Mouse (Mus musculus): ENCODE data around the gene Tomm6.

The Tomm6 gene

GRCm38 (mm10) chr17:47688344-47688607 lies at the start of gene Tomm6:
Gene Tomm6, minus strand, starts transcription at chr17:47688386.
- no peak for DNase-seq

- peak; percentile 90 for DNase-seq
These were observed 49.3 kb upstream of the Tomm6 start for GRCm38 (mm10) chr17:47737271-47738065.

- peak; percentile 96 for DNase-seq
These were observed 48.7 kb upstream of the Tomm6 start, which contains the start of gene Tfeb for GRCm38 (mm10) chr17:47736856-47737255. Gene Tfeb, plus strand, starts transcription at chr17:47737030.

- DNase-seq, result peak; percentile 61
These were observed 47.4 kb upstream of the Tomm6 start for GRCm38 (mm10) chr17:47735553-47736100.

- no peak for DNase-seq
These were observed 42.7 kb upstream of the Tomm6 start for GRCm38 (mm10) chr17:47730633-47731575.

- no peak for DNase-seq
These were observed 38.4 kb upstream of the Tomm6 start, which contains the start of gene Pgc for GRCm38 (mm10) chr17:47726566-47726965. Gene Pgc, plus strand, starts transcription at chr17:47726842.

- no peak for DNase-seq
These were observed 33.0 kb upstream of the Tomm6 start for GRCm38 (mm10) chr17:47721183-47721582.

GRCm38 (mm10) chr17:47715037-47715436 lies 26.9 kb upstream of the Tomm6 start:
- DNase-seq, result no peak

- no peak for DNase-seq
These were observed 24.8 kb upstream of the Tomm6 start for GRCm38 (mm10) chr17:47712889-47713571.

GRCm38 (mm10) chr17:47711883-47712282 lies 23.7 kb upstream of the Tomm6 start:
- DNase-seq, result no peak

- no peak for DNase-seq
These were observed 21.9 kb upstream of the Tomm6 start for GRCm38 (mm10) chr17:47710036-47710435.

- no peak for DNase-seq
These were observed 20.8 kb upstream of the Tomm6 start for GRCm38 (mm10) chr17:47708972-47709371.

- no peak for DNase-seq
These were observed 19.8 kb upstream of the Tomm6 start for GRCm38 (mm10) chr17:47707961-47708360.

GRCm38 (mm10) chr17:47706196-47706595 lies 18.0 kb upstream of the Tomm6 start:
- no peak for DNase-seq

- no peak for DNase-seq
These were observed 16.5 kb upstream of the Tomm6 start for GRCm38 (mm10) chr17:47704692-47705091.

GRCm38 (mm10) chr17:47703556-47703955 lies 15.4 kb upstream of the Tomm6 start:
- no peak for DNase-seq

- no peak for DNase-seq
These were observed 14.6 kb upstream of the Tomm6 start for GRCm38 (mm10) chr17:47702548-47703345.

- DNase-seq, result no peak
These were observed 13.6 kb upstream of the Tomm6 start for GRCm38 (mm10) chr17:47701793-47702192.

GRCm38 (mm10) chr17:47699055-47699454 lies 10.9 kb upstream of the Tomm6 start:
- no peak for DNase-seq

- no peak for DNase-seq
These were observed 10.0 kb upstream of the Tomm6 start for GRCm38 (mm10) chr17:47698156-47698555.

- no peak for DNase-seq
These were observed 7.1 kb upstream of the Tomm6 start for GRCm38 (mm10) chr17:47695337-47695710.

All from cerebellum, adult 9-10 months (tissue).